Mouse (Mus musculus) MEL (cell line): Measurements from ENCODE around the gene 1700025B11Rik. TPM values are rescaled to one million over a fixed set of nuclear protein-coding genes. Genes with fewer than 3 reads are reported as not detected.
"Not testable (repeated sequence)": the region's sequence is repeated elsewhere in the genome, so short reads cannot be mapped to it uniquely, and the experiment has no call there.

Experiments
- DNase-seq: peaks from one replicate; pipeline ENCODE4 v3.0.0; 2011; ENCODE audit warnings: low read depth, low spot score
- H3K27ac ChIP-seq: 2 replicates; pipeline ENCODE4 v1.5.1; 2012; ENCODE audit warnings: low read depth, mild to moderate bottlenecking, control low read depth, low read length, moderate library complexity; ENCODE audit not compliant: control insufficient read depth
- H3K27me3 ChIP-seq, 2 experiments: fragments of 150-350 bp in 1 of 2; sonication (generic) in 1 of 2; 2 replicates each; pipeline ENCODE4 v1.6.1; 2012; ENCODE audit warnings: low read length in 2 of 2, mild to moderate bottlenecking in 2 of 2, improper control_type of control experiment in 1 of 2, moderate library complexity in 1 of 2; ENCODE audit not compliant: insufficient read depth in 2 of 2, control insufficient read depth in 1 of 2
- H3K36me3 ChIP-seq, 2 experiments: 2 replicates each; pipeline ENCODE4 v1.6.1; 2012 to 2014; ENCODE audit warnings: low read length in 2 of 2, improper control_type of control experiment in 1 of 2, inconsistent platforms in 1 of 2, mild to moderate bottlenecking in 1 of 2; ENCODE audit not compliant: insufficient read depth in 2 of 2, control insufficient read depth in 1 of 2
- H3K4me1 ChIP-seq, 2 experiments: fragments of 150-350 bp in 1 of 2; sonication (generic) in 1 of 2; 2 replicates each; pipeline ENCODE4 v1.6.1; 2012; ENCODE audit warnings: low read length in 2 of 2, improper control_type of control experiment in 1 of 2, mild to moderate bottlenecking in 1 of 2; ENCODE audit not compliant: insufficient read depth in 2 of 2, control insufficient read depth in 1 of 2
- H3K4me3 ChIP-seq, 2 experiments: fragments of 150-350 bp in 1 of 2; sonication (generic) in 1 of 2; 2 replicates each; pipeline ENCODE4 v1.5.1; 2012; ENCODE audit warnings: low read depth in 2 of 2, low read length in 2 of 2, mild to moderate bottlenecking in 2 of 2, moderate library complexity in 2 of 2, control low read depth in 1 of 2, improper control_type of control experiment in 1 of 2; ENCODE audit not compliant: control insufficient read depth in 1 of 2, insufficient read depth in 1 of 2
- H3K79me2 ChIP-seq: 2 replicates; pipeline ENCODE4 v1.6.1; 2012; ENCODE audit warnings: mild to moderate bottlenecking, low read length, moderate library complexity; ENCODE audit not compliant: control insufficient read depth, poor library complexity, insufficient read depth
- H3K9ac ChIP-seq: 2 replicates; pipeline ENCODE4 v1.6.1; 2012; ENCODE audit warnings: low read depth, mild to moderate bottlenecking, control low read depth, low read length, moderate library complexity; ENCODE audit not compliant: control insufficient read depth, poor library complexity, severe bottlenecking
- H3K9me3 ChIP-seq: fragments of 150-350 bp; sonication (generic); replicated peaks from 2 replicates; pipeline ENCODE4 v1.6.1; 2012; ENCODE audit warnings: mild to moderate bottlenecking, low read length, improper control_type of control experiment, moderate library complexity; ENCODE audit not compliant: insufficient read depth
- CHD1 ChIP-seq: IDR thresholded peaks from 2 replicates; pipeline ENCODE4 v1.6.1; 2012; ENCODE audit warnings: low read depth, mild to moderate bottlenecking, inconsistent platforms, low read length, improper control_type of control experiment
- CHD2 ChIP-seq: IDR thresholded peaks from 2 replicates; pipeline ENCODE4 v1.6.1; 2011; ENCODE audit warnings: low read length, improper control_type of control experiment
- CTCF ChIP-seq, 3 experiments: IDR thresholded peaks in 2 of 3; conservative IDR thresholded peaks in 1 of 3; 2 replicates each; pipeline ENCODE4 v1.5.1; 2011 to 2012; ENCODE audit warnings: low read length in 3 of 3, low read depth in 2 of 3, mild to moderate bottlenecking in 2 of 3, improper control_type of control experiment in 1 of 3, inconsistent platforms in 1 of 3, mixed read lengths in 1 of 3, moderate library complexity in 1 of 3; ENCODE audit not compliant: control insufficient read depth in 1 of 3, insufficient read depth in 1 of 3, poor library complexity in 1 of 3, severe bottlenecking in 1 of 3
- E2F4 ChIP-seq: IDR thresholded peaks from 2 replicates; pipeline ENCODE4 v1.6.1; 2011; ENCODE audit warnings: low read depth, low read length, improper control_type of control experiment, borderline replicate concordance
- ETS1 ChIP-seq: IDR thresholded peaks from 2 replicates; pipeline ENCODE4 v1.6.1; 2012; ENCODE audit warnings: low read depth, mild to moderate bottlenecking, inconsistent platforms, low read length, improper control_type of control experiment, moderate library complexity
- GABPA ChIP-seq: IDR thresholded peaks from 2 replicates; pipeline ENCODE4 v1.6.1; 2012; ENCODE audit warnings: low read depth, mild to moderate bottlenecking, inconsistent platforms, low read length, improper control_type of control experiment, moderate library complexity
- GATA1 ChIP-seq: IDR thresholded peaks from 2 replicates; pipeline ENCODE4 v1.6.1; 2011; ENCODE audit warnings: low read depth, low read length, improper control_type of control experiment
- HCFC1 ChIP-seq: IDR thresholded peaks from 2 replicates; pipeline ENCODE4 v1.6.1; 2012; ENCODE audit warnings: low read depth, mild to moderate bottlenecking, inconsistent platforms, low read length, improper control_type of control experiment, moderate library complexity
- KAT2A ChIP-seq: conservative IDR thresholded peaks from 2 replicates; pipeline ENCODE4 v1.6.1; 2012; ENCODE audit warnings: low read depth, low read length, improper control_type of control experiment, inconsistent platforms
- POLR2AphosphoS2 ChIP-seq: IDR thresholded peaks from 2 replicates; pipeline ENCODE4 v1.6.1; 2011; ENCODE audit warnings: low read length, improper control_type of control experiment
- RAD21 ChIP-seq: IDR thresholded peaks from 2 replicates; pipeline ENCODE4 v1.6.1; 2011; ENCODE audit warnings: mild to moderate bottlenecking, low read depth, low read length, improper control_type of control experiment
- RCOR1 ChIP-seq: IDR thresholded peaks from 2 replicates; pipeline ENCODE4 v1.6.1; 2012; ENCODE audit warnings: low read depth, mild to moderate bottlenecking, inconsistent platforms, low read length, improper control_type of control experiment
- SMC3 ChIP-seq: IDR thresholded peaks from 2 replicates; pipeline ENCODE4 v1.6.1; 2011; ENCODE audit warnings: low read depth, low read length, improper control_type of control experiment
- UBTF ChIP-seq: IDR thresholded peaks from 2 replicates; pipeline ENCODE4 v1.6.1; 2012; ENCODE audit warnings: low read depth, mild to moderate bottlenecking, inconsistent platforms, low read length, improper control_type of control experiment, moderate library complexity, borderline replicate concordance; ENCODE audit not compliant: insufficient read depth
- ZC3H11A ChIP-seq: IDR thresholded peaks from 2 replicates; pipeline ENCODE4 v1.6.1; 2012; ENCODE audit warnings: low read depth, mild to moderate bottlenecking, inconsistent platforms, low read length, improper control_type of control experiment
- ZKSCAN1 ChIP-seq: IDR thresholded peaks from 2 replicates; pipeline ENCODE4 v1.6.1; 2012; ENCODE audit warnings: low read depth, mild to moderate bottlenecking, inconsistent platforms, low read length, improper control_type of control experiment, moderate library complexity
- ZMIZ1 ChIP-seq: IDR thresholded peaks from 2 replicates; pipeline ENCODE4 v1.6.1; 2012; ENCODE audit warnings: low read depth, mild to moderate bottlenecking, inconsistent platforms, low read length, improper control_type of control experiment, moderate library complexity
- ZNF384 ChIP-seq: IDR thresholded peaks from 2 replicates; pipeline ENCODE4 v1.6.1; 2012; ENCODE audit warnings: low read depth, mild to moderate bottlenecking, inconsistent platforms, low read length, improper control_type of control experiment
- polyA plus RNA-seq, 2 experiments: library from polyadenylated mRNA; stranded (reverse) in 1 of 2; unstranded in 1 of 2; fragments of >175 nt in 1 of 2; fragments of >200 nt in 1 of 2; gene quantifications; 2 replicates each; pipeline versions ENCODE4 v1.2.1 to v1.2.4; 2012; ENCODE audit warnings: low replicate concordance in 2 of 2, low read depth in 1 of 2; ENCODE audit not compliant: insufficient read length in 2 of 2, insufficient read depth in 1 of 2, missing spikeins in 1 of 2
- total RNA-seq: library from RNA; depleted of rRNA; stranded (reverse); fragments of 300-350 nt; gene quantifications from 2 replicates; pipeline ENCODE4 v1.2.3, GENCODE M21; 2012

The 1700025B11Rik gene
- total and polyA plus RNA-seq, 3 experiments: not detected

DNA sequence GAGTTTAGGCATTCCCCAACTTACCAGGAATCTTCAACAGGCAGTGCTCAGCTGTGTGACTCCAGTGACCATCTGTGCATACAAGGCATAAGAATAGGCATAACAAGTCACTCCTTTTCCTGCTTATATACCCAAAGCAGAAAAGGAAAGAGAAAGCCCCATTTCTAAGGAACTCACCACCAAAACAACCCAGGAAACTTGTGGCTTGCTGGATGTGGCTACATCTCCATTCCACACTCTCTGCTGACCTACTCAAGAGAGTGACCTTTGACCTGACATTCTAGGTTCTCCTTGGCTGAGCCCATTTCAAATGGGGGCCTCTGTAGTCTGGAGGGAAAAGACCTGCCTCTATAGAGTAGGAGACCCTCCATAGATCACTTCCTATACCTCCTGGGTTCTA is 28.5 kb downstream of the 1700025B11Rik start, which contains the start of gene Apol7c:
TSS of gene Apol7c (minus strand) at position 101 of the 400 bp plus-strand sequence.
- no peak within 1 kb of the TSS for H3K9ac ChIP-seq
- DNase-seq: no peak
- no peak within 1 kb of the TSS for H3K4me3 ChIP-seq
- no peak for TF ChIP-seq ETS1
- TF ChIP-seq ZMIZ1: no peak
- no peak for TF ChIP-seq CHD1
- TF ChIP-seq POLR2AphosphoS2: no peak
- no peak for TF ChIP-seq GATA1
- TF ChIP-seq HCFC1: no peak
- no peak for TF ChIP-seq SMC3
- no peak for TF ChIP-seq ZKSCAN1
- TF ChIP-seq E2F4: no peak
- TF ChIP-seq ZNF384: no peak
- no peak for TF ChIP-seq GABPA
- TF ChIP-seq UBTF: no peak
- TF ChIP-seq RCOR1: no peak
- TF ChIP-seq CHD2: no peak
- TF ChIP-seq KAT2A: no peak
- H3K36me3 ChIP-seq: no peaks in the 10 kb centered on the region
- no peaks in the 10 kb centered on the region for H3K9me3 ChIP-seq
- no peaks in the 10 kb centered on the region for H3K27me3 ChIP-seq
- H3K79me2 ChIP-seq: no peaks in the 10 kb centered on the region
- no peaks in the 10 kb centered on the region for H3K4me1 ChIP-seq
- no peak within 1 kb of the TSS for H3K27ac ChIP-seq

DNA sequence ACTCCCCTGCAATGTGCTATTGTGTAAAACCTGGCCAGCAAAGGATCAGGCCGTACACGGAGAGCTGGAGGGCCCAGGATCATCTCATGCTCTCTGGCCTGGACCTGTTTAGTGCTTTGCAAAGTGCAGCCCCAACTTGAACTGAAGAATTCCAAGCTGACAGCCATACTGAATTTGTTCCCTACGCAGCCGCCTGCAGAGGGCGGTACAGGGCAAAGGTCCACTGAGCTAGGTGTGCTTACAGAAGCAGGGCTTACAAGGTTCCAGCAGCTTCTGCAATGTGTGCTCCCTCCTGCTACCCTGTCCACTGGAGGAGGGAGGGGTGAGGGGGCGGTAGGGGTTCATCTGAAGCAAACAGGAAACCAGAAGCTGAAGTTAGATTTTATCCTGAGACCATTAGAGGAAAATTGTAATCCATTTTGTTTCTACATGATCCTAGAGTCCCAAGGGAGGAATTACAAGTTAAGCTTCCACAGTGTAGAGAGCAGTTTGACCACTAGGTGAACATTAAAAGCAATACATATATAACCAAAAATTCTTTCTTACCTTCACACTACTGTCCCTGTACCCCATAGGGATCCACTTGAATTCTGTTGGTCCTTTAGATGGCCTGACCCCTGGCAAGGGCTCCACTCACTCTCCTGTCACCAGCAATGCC is 38.4 kb downstream of the 1700025B11Rik start:
- H3K9me3 ChIP-seq, H3K4me1 ChIP-seq, H3K79me2 ChIP-seq, H3K36me3 ChIP-seq, H3K4me3 ChIP-seq, H3K27ac ChIP-seq, H3K9ac ChIP-seq, H3K27me3 ChIP-seq: not testable (repeated sequence)
- peak; percentile 19 for DNase-seq
- TF ChIP-seq ZC3H11A: peak; percentile 14; the same call in 1 of the 2 replicates
- peak; percentile 54 for TF ChIP-seq SMC3
- TF ChIP-seq CTCF (IDR thresholded peaks at IDR 0.05 in 2 of 3, conservative IDR thresholded peaks at IDR 0.05 in 1 of 3; ENCODE audit: control insufficient read depth in 1 of 3, insufficient read depth in 1 of 3, low read depth in 2 of 3, low read length in 3 of 3, poor library complexity in 1 of 3, severe bottlenecking in 1 of 3): peak; percentile 2 to 51 (median 44); a peak in 4 of 6 replicates
- peak; percentile 37 for TF ChIP-seq RAD21

DNA sequence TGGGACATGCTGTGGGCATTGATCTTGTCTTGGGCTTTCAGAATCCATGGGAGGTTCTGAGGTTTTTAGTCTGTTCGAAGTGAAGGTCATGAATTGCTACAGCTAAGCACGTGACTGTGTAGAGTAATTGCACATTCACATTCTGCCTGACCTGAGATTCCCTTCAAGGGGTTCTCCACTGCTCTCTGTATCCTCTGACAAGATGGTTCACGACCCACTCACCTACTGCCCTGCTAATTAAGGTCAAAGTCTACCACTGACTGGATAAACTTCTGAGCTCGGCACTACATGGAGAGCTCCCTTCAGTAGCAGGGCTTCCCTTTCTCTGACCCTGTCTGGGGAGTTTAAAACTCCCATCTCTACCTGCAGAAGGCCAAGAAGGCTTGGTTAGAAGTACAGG is 41.1 kb downstream of the 1700025B11Rik start:
- not testable (repeated sequence) for H3K4me1 ChIP-seq, H3K36me3 ChIP-seq, H3K9me3 ChIP-seq, H3K79me2 ChIP-seq, H3K27me3 ChIP-seq, H3K27ac ChIP-seq, H3K9ac ChIP-seq, DNase-seq, H3K4me3 ChIP-seq
